ENCODE assay signal across 16 mouse cellular contexts in genomic region chr1:151975418-151976379, GRCm38 (mm10).
DNase-seq lines count a peak whose midpoint lies in the region; ATAC-seq and TF ChIP-seq lines count a peak whose summit lies in the region.
"Had no signal": no experiment of that assay in that cellular context is flagged by ENCODE, and none has a peak within 500 bp of the region (broad histone marks: within the 10 kb centered on the region; RNA-seq: fewer than 3 reads in every experiment).

No protein-coding gene starts in this region.

- no peaks in the 10 kb centered on the region for H3K27me3 ChIP-seq in heart, embryonic 15.5 days
- H3K27me3 ChIP-seq in heart, embryonic 11.5 days (ENCODE audit: control insufficient read depth, insufficient read depth, low read length): no peaks in the 10 kb centered on the region
- H3K27me3 ChIP-seq in liver, postnatal 0 days (ENCODE audit: insufficient read depth, low read length): no peaks in the 10 kb centered on the region
- H3K27me3 ChIP-seq in liver, embryonic 11.5 days (replicated peaks; ENCODE audit: control insufficient read depth, insufficient read depth, low read length): no peaks in the 10 kb centered on the region
- H3K27me3 ChIP-seq in kidney, adult 2 months (replicated peaks; ENCODE audit: control insufficient read depth, insufficient read depth, low read length): no peaks in the 10 kb centered on the region
- H3K27me3 ChIP-seq in kidney, embryonic 15.5 days: no peaks in the 10 kb centered on the region
- H3K27me3 ChIP-seq: embryonic facial prominence, embryonic 15.5 days; forebrain, embryonic 13.5 days; limb, embryonic 12.5 days had no signal

- intact Hi-C loops in left cerebral cortex, postnatal 14 days (cut with DNase I): no loop called here

- peak overlapping the region; percentile 15; the same call in 1 of the 2 replicates for H3K27ac ChIP-seq in heart, embryonic 15.5 days
- H3K27ac ChIP-seq in heart, embryonic 11.5 days (ENCODE audit: low read depth, low read length): no peak overlapping the region
- H3K27ac ChIP-seq in liver, postnatal 0 days (ENCODE audit: low read depth): no peak overlapping the region
- H3K27ac ChIP-seq in liver, embryonic 11.5 days (ENCODE audit: low read depth, low read length): no peak overlapping the region
- peak overlapping the region; percentile 45 for H3K27ac ChIP-seq in kidney, adult 2 months (ENCODE audit: insufficient read depth, low read depth, low read length)
- no peak overlapping the region for H3K27ac ChIP-seq in kidney, embryonic 15.5 days
- H3K27ac ChIP-seq: embryonic facial prominence, embryonic 15.5 days; left cerebral cortex, adult 2 months; limb, embryonic 12.5 days had no signal

- ATAC-seq in heart, embryonic 15.5 days (replicated peaks; ENCODE audit: insufficient number of reproducible peaks, insufficient read depth, low FRiP score, low read depth): no peak
- ATAC-seq in heart, embryonic 11.5 days (replicated peaks; ENCODE audit: insufficient number of reproducible peaks, low FRiP score, low TSS enrichment): no peak
- ATAC-seq in liver, postnatal 0 days: peak; percentile 25; the same call in 1 of the 2 replicates
- no peak for ATAC-seq in liver, embryonic 11.5 days (replicated peaks; ENCODE audit: low FRiP score)
- ATAC-seq in kidney, embryonic 15.5 days (replicated peaks; ENCODE audit: low FRiP score): peak; percentile 50; the same call in 1 of the 2 replicates
- ATAC-seq: CD4-positive, CD25-positive, alpha-beta regulatory T cell, adult 4 months; forebrain, embryonic 13.5 days had no signal

- no peak for TF ChIP-seq EP300 in liver, postnatal 0 days (IDR thresholded peaks at IDR 0.05; ENCODE audit: low read depth)

- no peaks in the 10 kb centered on the region for H3K9me3 ChIP-seq in heart, embryonic 15.5 days (replicated peaks)
- no peaks in the 10 kb centered on the region for H3K9me3 ChIP-seq in heart, embryonic 11.5 days (replicated peaks; ENCODE audit: control insufficient read depth, low read length)
- no peaks in the 10 kb centered on the region for H3K9me3 ChIP-seq in liver, postnatal 0 days (ENCODE audit: low read length)
- H3K9me3 ChIP-seq in liver, embryonic 11.5 days (ENCODE audit: control insufficient read depth, low read length): no peaks in the 10 kb centered on the region
- H3K9me3 ChIP-seq in kidney, embryonic 15.5 days (replicated peaks): no peaks in the 10 kb centered on the region
- H3K9me3 ChIP-seq: embryonic facial prominence, embryonic 15.5 days; forebrain, embryonic 13.5 days; limb, embryonic 12.5 days had no signal

- peak overlapping the region; percentile 26; the same call in 1 of the 2 replicates for H3K4me2 ChIP-seq in heart, embryonic 15.5 days
- H3K4me2 ChIP-seq in heart, embryonic 11.5 days: no peak overlapping the region
- H3K4me2 ChIP-seq in liver, postnatal 0 days (ENCODE audit: low read depth, low read length): no peak overlapping the region
- no peak overlapping the region for H3K4me2 ChIP-seq in liver, embryonic 11.5 days
- no peak overlapping the region for H3K4me2 ChIP-seq in kidney, embryonic 15.5 days
- H3K4me2 ChIP-seq: embryonic facial prominence, embryonic 15.5 days; forebrain, embryonic 13.5 days; limb, embryonic 12.5 days; lung, embryonic 14.5 days; midbrain, embryonic 11.5 days had no signal

- DNase-seq in liver, postnatal 0 days: no peak
- no peak for DNase-seq in liver, embryonic 11.5 days (ENCODE audit: low spot score)
- peak; percentile 52 for DNase-seq in kidney, adult 2 months
- DNase-seq in left cerebral cortex, postnatal 14 days (ENCODE audit: low spot score in 2 of 2): no peak
- DNase-seq: cerebellum, adult 9-11 months; lung, embryonic 14.5 days; thymus, postnatal 25 days had no signal

- H3K4me1 ChIP-seq in heart, embryonic 15.5 days (replicated peaks): peaks cover 36% of the 10 kb centered on the region
- H3K4me1 ChIP-seq in heart, embryonic 11.5 days (ENCODE audit: control insufficient read depth, insufficient read depth, low read length): peaks cover 17% of the 10 kb centered on the region
- no peaks in the 10 kb centered on the region for H3K4me1 ChIP-seq in liver, postnatal 0 days (ENCODE audit: insufficient read depth)
- no peaks in the 10 kb centered on the region for H3K4me1 ChIP-seq in liver, embryonic 11.5 days (replicated peaks; ENCODE audit: control insufficient read depth, insufficient read depth, low read length)
- H3K4me1 ChIP-seq in kidney, adult 2 months (ENCODE audit: control insufficient read depth, insufficient read depth, low read length): peaks cover 2% of the 10 kb centered on the region; the same call in 1 of the 2 replicates
- H3K4me1 ChIP-seq in kidney, embryonic 15.5 days: peaks cover 26% of the 10 kb centered on the region

- H3K4me3 ChIP-seq in heart, embryonic 15.5 days: no peak overlapping the region
- no peak overlapping the region for H3K4me3 ChIP-seq in heart, embryonic 11.5 days (ENCODE audit: low read depth, low read length)
- H3K4me3 ChIP-seq in liver, postnatal 0 days (ENCODE audit: low read depth, low read length): no peak overlapping the region
- no peak overlapping the region for H3K4me3 ChIP-seq in liver, embryonic 11.5 days (ENCODE audit: low read depth, low read length)
- H3K4me3 ChIP-seq in kidney, adult 2 months (ENCODE audit: insufficient read depth, low read depth, low read length): no peak overlapping the region
- H3K4me3 ChIP-seq in kidney, embryonic 15.5 days (replicated peaks): no peak overlapping the region
- H3K4me3 ChIP-seq: embryonic facial prominence, embryonic 15.5 days; forebrain, embryonic 13.5 days; left cerebral cortex, adult 2 months; limb, embryonic 12.5 days had no signal

- H3K9ac ChIP-seq in heart, embryonic 15.5 days: no peak overlapping the region
- no peak overlapping the region for H3K9ac ChIP-seq in heart, embryonic 11.5 days (ENCODE audit: low read depth, low read length)
- no peak overlapping the region for H3K9ac ChIP-seq in liver, postnatal 0 days (replicated peaks)
- no peak overlapping the region for H3K9ac ChIP-seq in liver, embryonic 11.5 days (ENCODE audit: low read depth, low read length)
- H3K9ac ChIP-seq in kidney, embryonic 15.5 days: no peak overlapping the region
- H3K9ac ChIP-seq: embryonic facial prominence, embryonic 15.5 days; forebrain, embryonic 13.5 days; limb, embryonic 12.5 days; lung, embryonic 14.5 days had no signal

- no peak for TF ChIP-seq CTCF in liver, postnatal 0 days (IDR thresholded peaks at IDR 0.05; ENCODE audit: low read depth)
- no peak for TF ChIP-seq CTCF in kidney, adult 2 months (conservative IDR thresholded peaks at IDR 0.05; ENCODE audit: insufficient read depth, insufficient read length, low read depth, low read length)

- TF ChIP-seq POLR2A in kidney, adult 2 months (IDR thresholded peaks at IDR 0.05; ENCODE audit: low read depth, low read length): no peak

- 79% methylated on average over 17 of the region's 17 CpGs for WGBS in heart, embryonic 15.5 days
- 82% methylated on average over 17 of the region's 17 CpGs for WGBS in heart, embryonic 11.5 days (ENCODE audit: insufficient replicate concordance)
- WGBS in liver, postnatal 0 days (ENCODE audit: insufficient replicate concordance): 77% methylated on average over 17 of the region's 17 CpGs
- 81% methylated on average over 17 of the region's 17 CpGs for WGBS in liver, embryonic 11.5 days
- WGBS in kidney, adult 2 months: 67% methylated on average over 17 of the region's 17 CpGs
- 53% methylated on average over 17 of the region's 17 CpGs for WGBS in kidney, embryonic 15.5 days

- no peaks in the 10 kb centered on the region for H3K36me3 ChIP-seq in heart, embryonic 15.5 days
- no peaks in the 10 kb centered on the region for H3K36me3 ChIP-seq in heart, embryonic 11.5 days (ENCODE audit: control insufficient read depth, insufficient read depth, low read length)
- H3K36me3 ChIP-seq in liver, postnatal 0 days (replicated peaks; ENCODE audit: insufficient read depth, low read length): no peaks in the 10 kb centered on the region
- no peaks in the 10 kb centered on the region for H3K36me3 ChIP-seq in liver, embryonic 11.5 days (ENCODE audit: control insufficient read depth, insufficient read depth, low read length)
- H3K36me3 ChIP-seq in kidney, adult 2 months (ENCODE audit: control insufficient read depth, insufficient read depth, low read length): no peaks in the 10 kb centered on the region
- no peaks in the 10 kb centered on the region for H3K36me3 ChIP-seq in kidney, embryonic 15.5 days
- H3K36me3 ChIP-seq: embryonic facial prominence, embryonic 15.5 days had no signal

Comparison
In these comparisons a context has a peak if more than half of its experiments do, and no peak if none do; other contexts are left out.
1. ATAC-seq: peak in liver, postnatal 0 days (single experiment) and kidney, embryonic 15.5 days (single experiment); none in heart, embryonic 15.5 days (single experiment), heart, embryonic 11.5 days (single experiment) and liver, embryonic 11.5 days (single experiment).
2. H3K27ac ChIP-seq: peak in heart, embryonic 15.5 days (single experiment) and kidney, adult 2 months (single experiment); none in heart, embryonic 11.5 days (single experiment), liver, postnatal 0 days (single experiment), liver, embryonic 11.5 days (single experiment) and kidney, embryonic 15.5 days (single experiment).